Mouse (Mus musculus): ENCODE results near the gene Dync1li1. TPM values are rescaled to one million over a fixed set of nuclear protein-coding genes. Genes with fewer than 3 reads are reported as not detected.
"Not testable (repeated sequence)": the region's sequence is repeated elsewhere in the genome, so short reads cannot be mapped to it uniquely, and the experiment has no call there.

The Dync1li1 gene
- total and polyA plus RNA-seq, 3 experiments, result 35.2 to 40.0 TPM; not detected in 1

DNA sequence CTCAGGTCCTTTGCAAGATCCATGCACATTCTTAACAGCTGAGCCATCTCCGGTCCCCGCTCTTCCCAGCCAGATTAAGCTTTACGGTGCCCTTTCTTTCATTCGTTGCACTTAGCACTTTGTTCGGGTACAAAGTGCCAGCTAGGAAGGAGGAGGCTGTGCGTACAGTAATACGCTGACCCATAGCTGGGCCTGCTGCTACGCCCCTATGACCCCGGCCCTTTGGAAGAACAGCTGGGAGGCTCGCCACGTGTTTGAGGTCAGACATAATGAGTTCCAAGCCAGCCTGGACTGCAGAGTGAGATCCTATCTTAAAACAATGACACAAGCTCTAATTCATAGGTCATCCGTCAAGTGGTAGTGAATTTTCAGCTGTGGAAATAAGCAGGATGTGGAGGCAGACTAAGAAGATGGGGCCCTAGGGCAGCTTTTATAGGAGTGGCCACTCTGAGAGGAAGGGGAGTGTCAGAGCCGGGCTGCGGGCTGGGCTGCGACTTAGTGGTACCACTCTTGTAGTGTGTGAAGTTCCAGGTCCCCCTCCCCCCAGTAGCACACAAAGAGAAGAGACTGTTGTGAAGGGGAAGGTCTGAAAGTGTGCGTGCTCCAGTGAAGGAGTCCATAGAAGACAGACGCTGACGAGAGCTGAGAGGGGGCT lies 28.2 kb downstream of the Dync1li1 start:
- TF ChIP-seq MAZ (IDR thresholded peaks at IDR 0.05; ENCODE audit: low read depth, low read length) (no peak), MAX (IDR thresholded peaks at IDR 0.05; ENCODE audit: low read length) (no peak)
- H3K4me3 ChIP-seq (ENCODE audit: control insufficient read depth in 1 of 2, insufficient read depth in 1 of 2, low read depth in 2 of 2, low read length in 2 of 2), result no peak overlapping the region
- DNase-seq (ENCODE audit: low read depth, low spot score), result no peak
- H3K27ac ChIP-seq (ENCODE audit: control insufficient read depth, low read depth, low read length), result no peak overlapping the region
- H3K9ac ChIP-seq (ENCODE audit: control insufficient read depth, low read depth, low read length, poor library complexity, severe bottlenecking), result no peak overlapping the region
- peaks cover 0 to 8% of the 10 kb centered on the region in 2 experiments; a peak in 2 of 4 replicates for H3K36me3 ChIP-seq (ENCODE audit: control insufficient read depth in 1 of 2, insufficient read depth in 2 of 2, low read length in 2 of 2)
- H3K4me1 ChIP-seq (ENCODE audit: control insufficient read depth in 1 of 2, insufficient read depth in 2 of 2, low read length in 2 of 2), result no peaks in the 10 kb centered on the region
- H3K79me2 ChIP-seq (ENCODE audit: control insufficient read depth, insufficient read depth, low read length, poor library complexity), result no peaks in the 10 kb centered on the region
- H3K9me3 ChIP-seq (replicated peaks; ENCODE audit: insufficient read depth, low read length), result no peaks in the 10 kb centered on the region
- H3K27me3 ChIP-seq (ENCODE audit: control insufficient read depth in 1 of 2, insufficient read depth in 2 of 2, low read length in 2 of 2), result no peaks in the 10 kb centered on the region

DNA sequence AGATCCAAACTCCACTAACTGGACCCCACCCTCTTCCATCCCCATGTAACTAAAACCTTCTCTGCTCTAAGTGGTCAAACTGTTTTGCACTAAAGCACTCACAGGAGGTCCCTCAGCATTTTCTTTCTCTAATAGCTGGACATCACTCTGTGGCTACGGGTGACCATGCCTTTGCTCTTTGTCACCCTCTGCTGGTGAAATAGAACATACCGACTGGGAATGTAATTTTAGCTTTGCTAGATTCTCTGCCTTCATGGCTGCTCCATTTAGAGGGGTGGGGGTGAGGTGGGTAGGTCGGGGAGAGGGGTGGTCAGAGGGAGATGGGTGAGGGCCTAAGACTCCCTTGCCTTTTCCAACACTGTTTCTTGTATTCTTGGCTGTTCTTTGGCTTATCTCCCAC lies 38.7 kb downstream of the Dync1li1 start:
- peak; percentile 58 for DNase-seq (ENCODE audit: low read depth, low spot score)
- H3K79me2 ChIP-seq (ENCODE audit: control insufficient read depth, insufficient read depth, low read length, poor library complexity), result peaks cover 7% of the 10 kb centered on the region
- H3K4me1 ChIP-seq (ENCODE audit: control insufficient read depth in 1 of 2, insufficient read depth in 2 of 2, low read length in 2 of 2), result peaks cover 2 to 12% of the 10 kb centered on the region in 2 experiments; a peak in 3 of 4 replicates
- H3K27me3 ChIP-seq (ENCODE audit: control insufficient read depth in 1 of 2, insufficient read depth in 2 of 2, low read length in 2 of 2), result no peaks in the 10 kb centered on the region
- H3K36me3 ChIP-seq (ENCODE audit: control insufficient read depth in 1 of 2, insufficient read depth in 2 of 2, low read length in 2 of 2), result peaks cover 3 to 7% of the 10 kb centered on the region in 2 experiments; a peak in 3 of 4 replicates
- H3K9me3 ChIP-seq (replicated peaks; ENCODE audit: insufficient read depth, low read length), result no peaks in the 10 kb centered on the region
- no peak overlapping the region for H3K4me3 ChIP-seq (ENCODE audit: control insufficient read depth in 1 of 2, insufficient read depth in 1 of 2, low read depth in 2 of 2, low read length in 2 of 2)
- H3K27ac ChIP-seq (ENCODE audit: control insufficient read depth, low read depth, low read length), result no peak overlapping the region
- H3K9ac ChIP-seq (ENCODE audit: control insufficient read depth, low read depth, low read length, poor library complexity, severe bottlenecking), result no peak overlapping the region
- TF ChIP-seq UBTF (IDR thresholded peaks at IDR 0.05; ENCODE audit: borderline replicate concordance, insufficient read depth, low read depth, low read length), result no peak
- TF ChIP-seq SMC3 (IDR thresholded peaks at IDR 0.05; ENCODE audit: low read depth, low read length), result peak; percentile 67
- peak; percentile 61 to 91 (median 75) for TF ChIP-seq CTCF (IDR thresholded peaks at IDR 0.05 in 2 of 3, conservative IDR thresholded peaks at IDR 0.05 in 1 of 3; ENCODE audit: control insufficient read depth in 1 of 3, insufficient read depth in 1 of 3, low read depth in 2 of 3, low read length in 3 of 3, poor library complexity in 1 of 3, severe bottlenecking in 1 of 3)
- TF ChIP-seq RAD21 (IDR thresholded peaks at IDR 0.05; ENCODE audit: low read depth, low read length), result peak; percentile 37

DNA sequence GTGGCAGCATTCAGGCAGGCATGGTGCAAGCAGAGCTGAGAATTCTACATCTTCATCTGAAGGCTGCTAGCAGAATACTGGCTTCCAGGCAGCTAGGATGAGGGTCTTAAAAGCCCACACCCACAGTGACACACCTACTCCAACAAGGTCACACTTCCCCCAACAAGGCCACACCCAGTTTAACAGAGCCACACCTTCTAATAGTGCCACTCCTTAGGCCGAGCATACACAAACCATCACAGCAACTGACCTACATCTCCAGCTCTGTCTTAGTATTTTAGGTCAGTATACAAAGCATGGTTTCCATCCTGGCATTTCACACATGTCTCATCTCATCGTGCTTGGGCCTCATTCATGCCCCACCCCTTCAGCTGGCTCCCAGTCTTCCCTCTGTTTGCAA lies 39.8 kb downstream of the Dync1li1 start:
- peaks cover 12% of the 10 kb centered on the region for H3K79me2 ChIP-seq (ENCODE audit: control insufficient read depth, insufficient read depth, low read length, poor library complexity)
- not testable (repeated sequence) for DNase-seq (ENCODE audit: low read depth, low spot score); H3K9me3 ChIP-seq (replicated peaks; ENCODE audit: insufficient read depth, low read length)

More for the DNA sequence above, 39.8 kb downstream of the Dync1li1 start:
- 0 out of 2 replicates have a peak, but pooled peaks have one; percentile 3 for TF ChIP-seq SIN3A (IDR thresholded peaks at IDR 0.05; ENCODE audit: low read length)
- not testable (repeated sequence) for H3K4me3 ChIP-seq (ENCODE audit: control insufficient read depth in 1 of 2, insufficient read depth in 1 of 2, low read depth in 2 of 2, low read length in 2 of 2); H3K9ac ChIP-seq (ENCODE audit: control insufficient read depth, low read depth, low read length, poor library complexity, severe bottlenecking); H3K27me3 ChIP-seq (ENCODE audit: control insufficient read depth in 1 of 2, insufficient read depth in 2 of 2, low read length in 2 of 2); H3K27ac ChIP-seq (ENCODE audit: control insufficient read depth, low read depth, low read length)
- peaks cover 5 to 21% of the 10 kb centered on the region in 2 experiments for H3K4me1 ChIP-seq (ENCODE audit: control insufficient read depth in 1 of 2, insufficient read depth in 2 of 2, low read length in 2 of 2)
- peaks cover 3 to 18% of the 10 kb centered on the region in 2 experiments; a peak in 3 of 4 replicates for H3K36me3 ChIP-seq (ENCODE audit: control insufficient read depth in 1 of 2, insufficient read depth in 2 of 2, low read length in 2 of 2)

All from MEL (cell line).